Mouse (Mus musculus) midbrain, embryonic 11.5 days (tissue): ENCODE measurements around the gene Apobec3. TPM values are rescaled to one million over a fixed set of nuclear protein-coding genes. Genes with fewer than 3 reads are reported as not detected.
"Not testable (repeated sequence)": the region's sequence is repeated elsewhere in the genome, so short reads cannot be mapped to it uniquely, and the experiment has no call there.

ENCODE experiments used
- ATAC-seq: fragments of 200-750 bp; cut with Nextera tagmentation; 2 replicates; pipeline ENCODE4 v1.8.0; 2017; ENCODE audit warnings: moderate TSS enrichment, moderate library complexity; ENCODE audit not compliant: low FRiP score
- DNase-seq: peaks from one replicate; pipeline ENCODE4 v3.0.0; 2015; ENCODE audit warnings: low spot score; ENCODE audit errors: missing footprints
- H3K27ac ChIP-seq: fragments of 300-500 bp; sonication (generic); 2 replicates; pipeline ENCODE4 v1.5.1; 2014; ENCODE audit warnings: low read depth, low read length
- H3K27me3 ChIP-seq: fragments of 300-500 bp; sonication (generic); 2 replicates; pipeline ENCODE4 v1.6.1; 2014; ENCODE audit warnings: mild to moderate bottlenecking, low read length, moderate library complexity, mixed read lengths; ENCODE audit not compliant: control insufficient read depth, insufficient read depth
- H3K36me3 ChIP-seq: fragments of 300-500 bp; sonication (generic); 2 replicates; pipeline ENCODE4 v1.6.1; 2014; ENCODE audit warnings: mild to moderate bottlenecking, low read length, moderate library complexity, mixed read lengths; ENCODE audit not compliant: control insufficient read depth, insufficient read depth
- H3K4me1 ChIP-seq: fragments of 300-500 bp; sonication (generic); 2 replicates; pipeline ENCODE4 v1.6.1; 2014; ENCODE audit warnings: low read length; ENCODE audit not compliant: control insufficient read depth, insufficient read depth
- H3K4me2 ChIP-seq: fragments of 300-500 bp; sonication (generic); 2 replicates; pipeline ENCODE4 v1.6.1; 2014; ENCODE audit warnings: mild to moderate bottlenecking, moderate library complexity
- H3K4me3 ChIP-seq: fragments of 300-500 bp; sonication (generic); 2 replicates; pipeline ENCODE4 v1.5.1; 2014; ENCODE audit warnings: low read depth, low read length
- H3K9ac ChIP-seq: fragments of 300-500 bp; sonication (generic); 2 replicates; pipeline ENCODE4 v1.6.1; 2014; ENCODE audit warnings: low read length
- H3K9me3 ChIP-seq: fragments of 300-500 bp; sonication (generic); 2 replicates; pipeline ENCODE4 v1.6.1; 2016; ENCODE audit warnings: low read length; ENCODE audit not compliant: control insufficient read depth
- WGBS: fragments of 180-500 bp; shearing (Covaris S2); extraction: QIAGEN DNeasy Blood & Tissue Kit; methylation state at CpG from one replicate; pipeline ENCODE4 v1.1.7; 2014; 5-methylcytosine and 5-hydroxymethylcytosine counted together
- polyA plus RNA-seq: library from polyadenylated mRNA; unstranded; fragments of >200 nt; fragmentation: Nextera tagmentation; extraction: Ambion mirVana; gene quantifications from 2 replicates; pipeline ENCODE4 v1.2.1, GENCODE M21; 2014

Gene Apobec3
- polyA plus RNA-seq, 1 experiment from 2014 or later, result 6.0 TPM

DNA sequence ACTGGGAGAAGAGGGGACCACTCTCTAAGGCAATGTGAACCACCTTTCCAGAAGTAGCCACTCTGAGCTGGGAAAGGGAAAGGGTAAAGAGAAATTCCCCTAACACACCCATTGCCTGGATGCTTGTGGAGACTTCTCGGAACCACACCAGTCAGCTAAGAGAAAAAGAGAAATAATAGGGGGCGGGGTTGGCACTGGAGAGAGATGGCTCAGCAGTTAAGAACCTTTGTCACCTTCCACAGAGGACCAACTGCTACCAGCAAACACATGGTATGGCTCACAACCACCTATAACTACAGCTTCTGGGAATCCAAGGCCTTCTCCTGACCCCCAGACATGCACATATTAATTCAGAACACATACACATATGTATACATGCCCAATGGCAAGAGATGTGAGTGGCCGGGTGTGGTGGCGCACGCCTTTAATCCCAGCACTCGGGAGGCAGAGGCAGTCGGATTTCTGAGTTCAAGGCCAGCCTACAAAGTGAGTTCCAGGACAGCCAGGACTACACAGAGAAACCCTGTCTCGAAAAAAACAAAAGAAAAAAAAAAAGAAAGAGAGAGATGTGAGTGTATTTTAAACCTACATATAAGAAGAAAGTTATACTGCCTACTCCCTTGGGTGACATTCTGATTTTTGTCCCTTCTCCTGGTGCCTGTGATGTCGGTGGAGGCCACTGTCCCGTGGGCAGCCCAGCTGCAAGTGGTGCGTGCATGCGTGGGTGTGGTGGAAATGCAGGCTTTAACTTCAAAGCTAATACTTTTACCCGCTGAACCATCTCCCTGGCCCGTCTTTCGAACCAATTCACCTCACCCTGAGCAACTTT is 1.8 kb downstream of the Apobec3 start:
- Histone ChIP-seq H3K9me3 (no peaks in the 10 kb centered on the region), H3K27ac (no peak overlapping the region), H3K4me3 (no peak overlapping the region), H3K27me3 (no peaks in the 10 kb centered on the region), H3K36me3 (no peaks in the 10 kb centered on the region), H3K4me2 (no peak overlapping the region; the same call in 1 of the 2 replicates), H3K9ac (no peak overlapping the region), H3K4me1 (peaks cover 6% of the 10 kb centered on the region; the same call in 1 of the 2 replicates)
- DNase-seq, result no peak
- 77% methylated on average over 15 of the region's 15 CpGs for WGBS
- no peak for ATAC-seq

DNA sequence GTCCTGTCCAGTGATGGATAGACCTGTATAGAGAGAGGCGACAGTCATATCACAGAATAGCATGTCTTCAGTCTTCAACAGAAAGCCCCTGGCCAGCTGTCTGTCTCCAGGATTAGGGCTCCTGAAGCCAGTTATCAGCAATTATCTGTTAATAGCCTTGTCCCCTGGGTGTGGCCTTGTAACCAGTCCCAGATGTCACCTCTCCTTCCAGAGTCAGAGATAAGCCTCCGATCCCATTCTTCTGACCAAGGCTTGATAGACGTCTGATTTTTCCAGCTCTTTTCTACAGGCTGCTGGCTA is 2.3 kb downstream of the Apobec3 start:
- WGBS, result 63% methylated on average over 3 of the region's 3 CpGs
- Histone ChIP-seq H3K9ac (no peak overlapping the region), H3K27ac (no peak overlapping the region), H3K4me2 (no peak overlapping the region), H3K27me3 (no peaks in the 10 kb centered on the region), H3K9me3 (no peaks in the 10 kb centered on the region), H3K4me1 (peaks cover 6% of the 10 kb centered on the region; the same call in 1 of the 2 replicates), H3K4me3 (no peak overlapping the region), H3K36me3 (no peaks in the 10 kb centered on the region)
- no peak for ATAC-seq
- DNase-seq, result no peak

DNA sequence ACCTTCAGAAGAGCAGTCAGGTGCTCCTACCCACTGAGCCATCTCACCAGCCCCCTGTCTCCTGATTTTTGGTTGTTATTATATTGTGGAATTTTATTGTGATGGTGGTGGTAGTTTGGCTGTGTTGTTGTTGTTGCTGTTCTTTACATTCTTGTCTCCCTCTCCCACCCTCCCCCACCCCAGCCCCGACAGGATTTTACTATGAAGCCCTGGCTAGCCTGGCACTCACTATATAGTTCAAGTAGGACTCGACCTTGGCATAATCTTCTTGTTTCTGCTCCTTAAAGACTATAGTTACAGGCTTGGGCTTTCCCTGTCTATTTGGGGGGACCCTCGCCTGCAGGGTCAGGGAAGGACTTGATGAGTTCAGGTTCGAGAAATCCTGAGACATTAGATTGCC is 2.9 kb downstream of the Apobec3 start:
- no peak overlapping the region for H3K4me2 ChIP-seq
- H3K9ac ChIP-seq, result no peak overlapping the region
- 85% methylated on average over 4 of the region's 4 CpGs for WGBS
- H3K4me1 ChIP-seq, result peaks cover 6% of the 10 kb centered on the region; the same call in 1 of the 2 replicates
- DNase-seq, result no peak
- no peak overlapping the region for H3K4me3 ChIP-seq
- no peak for ATAC-seq
- no peaks in the 10 kb centered on the region for H3K36me3 ChIP-seq
- no peaks in the 10 kb centered on the region for H3K27me3 ChIP-seq
- H3K27ac ChIP-seq, result no peak overlapping the region
- no peaks in the 10 kb centered on the region for H3K9me3 ChIP-seq

DNA sequence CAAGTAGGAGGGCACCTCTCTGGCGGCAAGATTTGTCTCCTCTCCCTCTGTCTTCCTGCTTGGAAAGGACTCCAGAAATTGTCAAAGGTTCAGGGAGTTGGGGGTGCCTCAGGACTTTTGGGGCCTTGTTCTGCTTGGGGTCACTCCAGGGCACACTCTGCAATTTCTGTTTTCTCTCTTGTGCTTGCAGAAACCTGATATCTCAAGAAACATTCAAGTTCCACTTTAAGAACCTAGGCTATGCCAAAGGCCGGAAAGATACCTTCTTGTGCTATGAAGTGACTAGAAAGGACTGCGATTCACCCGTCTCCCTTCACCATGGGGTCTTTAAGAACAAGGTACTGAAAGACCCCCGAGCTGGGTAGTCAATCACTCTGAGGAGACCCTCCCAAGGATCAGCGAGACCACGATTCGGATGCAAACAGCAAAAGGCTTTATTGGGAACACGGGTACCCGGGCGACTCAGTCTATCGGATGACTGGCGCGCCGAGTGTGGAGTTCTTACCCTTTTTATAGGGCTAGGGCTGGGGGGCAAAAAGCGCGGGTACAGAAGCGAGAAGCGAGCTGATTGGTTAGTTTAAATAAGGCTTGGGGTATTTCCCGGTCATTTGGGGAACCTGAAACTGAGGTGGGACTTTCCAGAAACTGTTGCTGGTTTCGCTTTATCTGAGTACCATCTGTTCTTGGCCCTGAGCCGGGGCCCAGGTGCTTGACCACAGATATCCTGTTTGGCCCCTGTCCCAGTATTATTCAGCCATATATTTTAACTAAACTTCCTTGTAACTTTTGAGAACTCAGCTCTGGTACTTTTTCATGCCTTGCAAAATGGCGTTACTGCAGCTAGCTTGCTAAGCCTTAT is 4.0 kb downstream of the Apobec3 start:
- H3K27me3 ChIP-seq, H3K9ac ChIP-seq, H3K27ac ChIP-seq, H3K4me2 ChIP-seq, H3K9me3 ChIP-seq, H3K4me1 ChIP-seq, H3K4me3 ChIP-seq, H3K36me3 ChIP-seq, ATAC-seq, DNase-seq: not testable (repeated sequence)
- WGBS, result 88% methylated on average over 10 of the region's 23 CpGs

DNA sequence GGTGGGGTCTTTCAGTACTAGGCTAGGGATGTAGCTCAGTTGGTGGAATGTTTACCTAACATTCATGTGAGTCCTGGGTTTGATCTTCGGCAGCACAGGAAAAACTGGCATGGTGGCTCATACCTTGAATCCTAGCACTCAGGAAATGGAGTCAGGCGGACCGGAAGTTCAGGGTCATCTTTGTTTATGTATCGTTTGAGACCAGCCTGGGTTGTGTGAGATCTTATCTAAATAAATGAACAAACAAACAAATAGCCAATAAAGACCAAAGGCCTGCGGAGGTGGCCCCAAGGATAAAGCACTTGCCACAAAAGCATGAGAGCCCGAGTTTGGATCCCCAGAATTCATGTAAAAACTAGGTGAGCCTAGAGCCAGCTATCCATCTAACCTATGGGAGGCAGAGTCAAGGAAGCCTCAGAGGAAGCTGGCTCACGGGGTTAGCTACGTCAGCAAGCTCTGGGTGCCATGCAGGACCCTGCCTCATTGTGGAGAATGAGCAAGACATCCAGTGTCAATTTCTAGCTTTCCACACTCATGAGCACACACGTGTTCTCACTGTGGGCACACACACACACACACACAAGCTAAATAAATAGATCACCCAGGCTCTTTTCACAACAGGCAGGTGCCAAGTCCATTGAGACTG is 4.7 kb downstream of the Apobec3 start:
- no peaks in the 10 kb centered on the region for H3K9me3 ChIP-seq
- no peak overlapping the region for H3K9ac ChIP-seq
- no peak overlapping the region for H3K27ac ChIP-seq
- no peak overlapping the region for H3K4me2 ChIP-seq
- no peaks in the 10 kb centered on the region for H3K36me3 ChIP-seq
- no peak overlapping the region for H3K4me3 ChIP-seq
- 82% methylated on average over 9 of the region's 9 CpGs for WGBS
- H3K4me1 ChIP-seq, result peaks cover 6% of the 10 kb centered on the region; the same call in 1 of the 2 replicates
- no peaks in the 10 kb centered on the region for H3K27me3 ChIP-seq
- ATAC-seq (no peak), DNase-seq (no peak)

DNA sequence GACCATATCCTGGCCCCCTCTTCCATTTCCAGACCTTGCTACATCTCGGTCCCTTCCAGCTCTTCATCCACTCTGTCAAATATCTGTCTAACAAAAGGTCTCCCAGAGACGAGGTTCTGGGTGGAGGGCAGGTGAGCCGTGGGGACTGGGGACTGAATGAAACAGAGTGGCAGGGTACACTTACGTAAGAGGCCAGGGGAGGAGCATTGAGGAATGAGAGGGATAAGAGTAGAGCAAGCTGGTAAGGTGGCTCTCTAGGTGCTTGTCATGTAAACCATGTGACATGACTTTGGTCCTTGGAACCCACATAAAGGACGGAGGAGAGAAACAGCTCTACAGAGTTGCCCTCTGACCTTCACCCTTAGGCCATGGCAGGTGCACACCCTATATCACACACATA is 7.5 kb downstream of the Apobec3 start:
- WGBS, result 92% methylated on average over 5 of the region's 5 CpGs
- Histone ChIP-seq H3K27ac (no peak overlapping the region), H3K36me3 (no peaks in the 10 kb centered on the region), H3K9ac (no peak overlapping the region), H3K27me3 (no peaks in the 10 kb centered on the region), H3K4me2 (no peak overlapping the region), H3K4me3 (no peak overlapping the region), H3K9me3 (no peaks in the 10 kb centered on the region), H3K4me1 (no peaks in the 10 kb centered on the region)
- DNase-seq (no peak), ATAC-seq (no peak)

DNA sequence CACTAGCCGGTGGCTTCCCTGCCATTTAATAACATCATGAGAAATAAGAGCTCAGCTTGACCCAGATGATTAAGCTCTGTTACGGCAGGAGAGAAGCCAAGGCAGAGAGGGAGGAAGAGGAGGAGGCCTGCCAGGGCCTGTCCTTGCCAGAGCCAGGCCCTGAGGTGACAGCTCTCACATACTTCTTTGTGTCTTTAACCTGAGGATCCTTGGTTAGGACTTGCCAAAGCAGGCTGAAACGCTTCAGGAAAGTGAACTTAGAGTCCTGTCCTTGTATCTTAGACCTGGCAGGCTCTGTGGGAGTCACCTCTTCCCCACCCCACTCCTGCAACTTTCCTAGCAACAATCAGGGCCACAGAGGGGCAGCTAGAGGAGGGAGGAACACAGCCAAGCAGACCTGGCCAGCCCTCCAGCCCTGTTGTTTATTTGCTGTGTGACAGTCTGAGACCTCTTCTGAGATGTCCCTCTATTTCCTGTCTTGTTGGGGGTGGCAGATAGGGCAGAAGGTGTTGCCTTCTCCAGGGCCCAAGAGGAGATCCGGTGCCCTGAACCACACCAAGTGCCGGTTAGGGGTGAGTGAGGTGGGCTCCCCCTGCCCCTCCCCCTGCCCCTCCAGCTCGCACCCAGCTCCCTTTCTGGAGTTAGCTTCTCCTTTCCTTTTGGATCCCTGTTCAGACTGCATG is 8.5 kb downstream of the Apobec3 start:
- Histone ChIP-seq H3K4me3 (no peak overlapping the region), H3K9ac (no peak overlapping the region), H3K4me1 (no peaks in the 10 kb centered on the region), H3K27me3 (no peaks in the 10 kb centered on the region), H3K4me2 (no peak overlapping the region), H3K27ac (no peak overlapping the region), H3K9me3 (no peaks in the 10 kb centered on the region), H3K36me3 (no peaks in the 10 kb centered on the region)
- ATAC-seq (no peak), DNase-seq (no peak)
- WGBS, result 87% methylated on average over 6 of the region's 6 CpGs

DNA sequence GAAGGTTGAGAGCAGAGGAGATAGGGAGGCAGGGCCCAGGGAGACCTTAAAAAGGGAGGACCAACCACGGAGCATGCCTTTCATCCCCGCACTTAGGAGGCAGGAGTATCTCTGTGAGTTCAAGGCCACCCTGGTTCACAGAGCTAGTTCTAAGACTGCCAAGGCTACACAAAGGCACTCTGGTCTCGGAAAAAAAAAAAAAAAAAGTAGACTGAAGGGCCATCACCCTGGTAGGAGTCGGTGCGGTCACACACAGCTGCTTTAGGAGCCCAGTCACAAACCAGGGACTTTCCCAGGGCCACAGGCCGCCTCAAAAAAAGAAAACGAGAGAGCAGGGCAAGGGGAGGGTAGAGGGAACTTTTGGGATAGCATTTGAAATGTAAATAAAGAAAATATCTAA is 9.3 kb downstream of the Apobec3 start:
- Histone ChIP-seq H3K27ac (no peak overlapping the region), H3K36me3 (no peaks in the 10 kb centered on the region), H3K9me3 (no peaks in the 10 kb centered on the region), H3K4me2 (no peak overlapping the region), H3K27me3 (no peaks in the 10 kb centered on the region), H3K4me3 (no peak overlapping the region), H3K9ac (no peak overlapping the region), H3K4me1 (no peaks in the 10 kb centered on the region)
- 65% methylated on average over 7 of the region's 7 CpGs for WGBS
- ATAC-seq (no peak), DNase-seq (no peak)
